Mouse (Mus musculus) spleen, adult 2 months (tissue): ENCODE results near the gene Lamtor3. TPM values are rescaled to one million over a fixed set of nuclear protein-coding genes. Genes with fewer than 3 reads are reported as not detected.

Experiments used
- DNase-seq, 2 experiments: peaks; one replicate each; pipeline versions ENCODE4 v3.0.0 to v3.0.0-alpha.2; 2012 to 2021; ENCODE audit warnings: low spot score in 2 of 2, low read depth in 1 of 2
- H3K27ac ChIP-seq: fragments of 200-500 bp; 2 replicates; pipeline ENCODE4 v1.5.1; 2012; ENCODE audit warnings: low read length, inconsistent platforms; ENCODE audit not compliant: insufficient read depth
- H3K27me3 ChIP-seq: fragments of 200-500 bp; 2 replicates; pipeline ENCODE4 v1.6.1; 2012; ENCODE audit warnings: mild to moderate bottlenecking, moderate library complexity, low read length, inconsistent platforms; ENCODE audit not compliant: control insufficient read depth, insufficient read depth
- H3K36me3 ChIP-seq: fragments of 200-500 bp; 2 replicates; pipeline ENCODE4 v1.6.1; 2012; ENCODE audit warnings: mild to moderate bottlenecking, low read length, inconsistent platforms; ENCODE audit not compliant: control insufficient read depth, insufficient read depth
- H3K4me1 ChIP-seq: fragments of 200-500 bp; 2 replicates; pipeline ENCODE4 v1.6.1; 2011; ENCODE audit warnings: inconsistent platforms; ENCODE audit not compliant: control insufficient read depth, insufficient read depth, insufficient read length
- H3K4me3 ChIP-seq: fragments of 200-500 bp; 2 replicates; pipeline ENCODE4 v1.5.1; 2011; ENCODE audit warnings: mild to moderate bottlenecking, inconsistent platforms; ENCODE audit not compliant: insufficient read depth, insufficient read length; ENCODE audit errors: extremely low read depth
- CTCF ChIP-seq: fragments of 200-500 bp; IDR thresholded peaks from 2 replicates; pipeline ENCODE4 v1.5.1; 2011; ENCODE audit warnings: mild to moderate bottlenecking, inconsistent platforms; ENCODE audit not compliant: insufficient read depth, insufficient read length, insufficient replicate concordance; ENCODE audit errors: extremely low read depth
- POLR2A ChIP-seq: fragments of 200-500 bp; IDR thresholded peaks from 2 replicates; pipeline ENCODE4 v1.6.1; 2011; ENCODE audit warnings: low read depth, low read length, inconsistent platforms
- WGBS: fragments of 180-500 bp; shearing (Covaris S2); methylation state at CpG from one replicate; pipeline ENCODE4 v1.1.7; 2018; 5-methylcytosine and 5-hydroxymethylcytosine counted together
- polyA plus RNA-seq: library from polyadenylated mRNA; depleted of rRNA; stranded (reverse); fragments of >200 nt; gene quantifications from 2 replicates; pipeline ENCODE4 v1.2.3, GENCODE M21; 2012

Lamtor3 gene
- polyA plus RNA-seq, 1 experiment, result 15.7 TPM

GRCm38 (mm10) chr3:137892118-137892517, 26.2 kb upstream of the Lamtor3 start:
- no peaks in the 10 kb centered on the region for H3K4me1 ChIP-seq
- peaks cover 4% of the 10 kb centered on the region for H3K36me3 ChIP-seq
- 95% methylated on average over 4 of the region's 4 CpGs for WGBS
- DNase-seq, result no peak
- H3K4me3 ChIP-seq, result no peak overlapping the region
- TF ChIP-seq POLR2A (no peak), CTCF (no peak)
- no peaks in the 10 kb centered on the region for H3K27me3 ChIP-seq
- H3K27ac ChIP-seq, result no peak overlapping the region

DNA sequence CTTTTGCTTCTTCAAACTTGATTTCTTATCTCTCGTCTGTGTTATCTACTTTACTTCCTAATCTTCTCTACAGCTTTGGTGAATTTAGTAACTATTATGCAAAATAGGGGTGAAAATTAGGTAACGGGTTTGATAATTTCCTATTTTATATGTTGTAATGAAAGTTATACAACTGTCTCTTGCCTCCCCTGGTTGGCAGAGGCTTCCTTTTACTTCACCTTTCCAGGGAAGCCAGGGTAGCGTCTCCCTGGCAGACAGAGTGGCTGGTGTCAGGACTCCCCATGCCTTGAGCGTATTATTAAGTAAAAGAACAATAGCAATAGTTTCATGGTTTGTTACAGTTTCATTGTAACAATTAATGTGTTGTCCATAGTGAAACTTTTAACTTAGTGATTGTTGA, 24.5 kb upstream of the Lamtor3 start:
- TF ChIP-seq POLR2A, result no peak
- TF ChIP-seq CTCF, result no peak
- 86% methylated on average over 4 of the region's 4 CpGs for WGBS
- no peak for DNase-seq
- Histone ChIP-seq H3K4me1 (no peaks in the 10 kb centered on the region), H3K27me3 (no peaks in the 10 kb centered on the region), H3K36me3 (peaks cover 4% of the 10 kb centered on the region), H3K27ac (no peak overlapping the region), H3K4me3 (no peak overlapping the region)

GRCm38 (mm10) chr3:137895196-137895595, 23.1 kb upstream of the Lamtor3 start:
- no peak for DNase-seq
- Histone ChIP-seq H3K27ac (no peak overlapping the region), H3K27me3 (no peaks in the 10 kb centered on the region), H3K4me3 (no peak overlapping the region), H3K36me3 (no peaks in the 10 kb centered on the region; the same call in none of the 2 replicates), H3K4me1 (no peaks in the 10 kb centered on the region)
- 91% methylated on average over 3 of the region's 3 CpGs for WGBS
- peak; percentile 29; the same call in 1 of the 2 replicates for TF ChIP-seq CTCF
- TF ChIP-seq POLR2A, result no peak

GRCm38 (mm10) chr3:137896386-137896785, 21.9 kb upstream of the Lamtor3 start:
- Histone ChIP-seq H3K4me1 (no peaks in the 10 kb centered on the region), H3K4me3 (no peak overlapping the region), H3K27ac (no peak overlapping the region), H3K27me3 (no peaks in the 10 kb centered on the region), H3K36me3 (no peaks in the 10 kb centered on the region; the same call in none of the 2 replicates)
- no peak for TF ChIP-seq POLR2A
- no peak for TF ChIP-seq CTCF
- WGBS, result 77% methylated on average over 4 of the region's 4 CpGs
- DNase-seq, result no peak

- Histone ChIP-seq H3K27ac (no peak overlapping the region), H3K27me3 (no peaks in the 10 kb centered on the region), H3K4me1 (no peaks in the 10 kb centered on the region), H3K4me3 (no peak overlapping the region), H3K36me3 (no peaks in the 10 kb centered on the region; the same call in none of the 2 replicates)
- DNase-seq, result no peak
- WGBS, result 81% methylated on average over 3 of the region's 3 CpGs
- TF ChIP-seq CTCF (no peak), POLR2A (no peak)
Observed at GRCm38 (mm10) chr3:137896867-137897266, 21.4 kb upstream of the Lamtor3 start.

DNA sequence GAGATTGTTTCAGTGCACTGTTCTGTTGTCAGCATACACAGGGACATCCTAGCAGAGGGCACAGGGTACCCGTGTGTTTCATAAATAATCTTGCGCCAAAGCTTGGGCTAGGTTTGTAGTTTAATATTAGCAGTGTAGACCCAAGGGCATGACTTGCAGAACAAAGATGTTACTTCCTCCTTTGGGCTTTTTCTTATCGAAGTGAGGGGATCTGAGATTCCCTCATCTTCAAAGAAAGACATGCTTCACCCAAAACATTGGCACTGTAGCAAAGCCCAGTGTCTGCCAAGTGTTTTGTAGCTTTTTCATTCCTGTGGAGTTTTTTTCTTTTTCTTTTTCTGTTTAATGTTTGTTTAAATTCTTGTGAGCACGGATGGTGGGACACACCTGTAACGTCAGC, 20.6 kb upstream of the Lamtor3 start:
- Histone ChIP-seq H3K4me3 (no peak overlapping the region), H3K27me3 (no peaks in the 10 kb centered on the region), H3K4me1 (no peaks in the 10 kb centered on the region), H3K36me3 (peaks cover 2% of the 10 kb centered on the region), H3K27ac (no peak overlapping the region)
- DNase-seq, result no peak
- WGBS, result 66% methylated on average over 5 of the region's 5 CpGs
- TF ChIP-seq POLR2A, result no peak
- TF ChIP-seq CTCF, result no peak

GRCm38 (mm10) chr3:137900149-137900548, 18.2 kb upstream of the Lamtor3 start:
- TF ChIP-seq CTCF (no peak), POLR2A (no peak)
- 86% methylated on average over 10 of the region's 10 CpGs for WGBS
- Histone ChIP-seq H3K4me3 (no peak overlapping the region), H3K27ac (no peak overlapping the region), H3K27me3 (no peaks in the 10 kb centered on the region), H3K4me1 (no peaks in the 10 kb centered on the region), H3K36me3 (peaks cover 3% of the 10 kb centered on the region)
- DNase-seq, result no peak
